Mouse (Mus musculus) left cerebral cortex, adult 2 months (tissue): ENCODE measurements around the gene Ago3. TPM values are rescaled to one million over a fixed set of nuclear protein-coding genes. Genes with fewer than 3 reads are reported as not detected.

ENCODE experiments used
- DNase-seq, 2 experiments: peaks; one replicate each; pipeline ENCODE4 v3.0.0; 2021 to 2022; ENCODE audit warnings: low spot score in 2 of 2, mixed read lengths in 1 of 2; ENCODE audit errors: extremely low spot score in 1 of 2
- H3K27ac ChIP-seq: fragments of 200-600 bp; 2 replicates; pipeline ENCODE4 v1.8.1; 2022
- H3K4me3 ChIP-seq: fragments of 200-600 bp; 2 replicates; pipeline ENCODE4 v1.8.1; 2022
- CTCF ChIP-seq: fragments of 200-600 bp; IDR thresholded peaks from 2 replicates; pipeline ENCODE4 v1.8.1; 2022; ENCODE audit warnings: antibody characterized with exemption, mild to moderate bottlenecking, moderate library complexity
- intact Hi-C: fragments of 180-260 bp; cut with DNase I; formaldehyde crosslinking; loops from one replicate; pipeline ENCODE4 v1.15.1; 2025
- total RNA-seq, 2 experiments: library from RNA; stranded (reverse); gene quantifications; 2 replicates each; pipeline ENCODE4 v1.2.3; 2021

The Ago3 gene
- total RNA-seq, 2 experiments from 2014 or later: 33.6 to 45.8 TPM

- no peak for DNase-seq
- no peak; the same call in 1 of the 2 replicates for TF ChIP-seq CTCF
- intact Hi-C loops: loop anchor here (5.0 kb wide), 1 partner anchor 219 kb away; no protein-coding TSS in a partner anchor
- H3K27ac ChIP-seq: no peak overlapping the region
- H3K4me3 ChIP-seq: no peak overlapping the region
These were observed 123.3 kb downstream of the Ago3 start for GRCm38 (mm10) chr4:126306058-126306457.

GRCm38 (mm10) chr4:126305428-126305827 lies 123.9 kb downstream of the Ago3 start:
- intact Hi-C loops: loop anchor here (5.0 kb wide), 1 partner anchor 218 kb away; no protein-coding TSS in a partner anchor
- DNase-seq: no peak
- H3K4me3 ChIP-seq: no peak overlapping the region
- no peak overlapping the region for H3K27ac ChIP-seq
- no peak for TF ChIP-seq CTCF

GRCm38 (mm10) chr4:126303877-126304276 lies 125.5 kb downstream of the Ago3 start:
- no peak overlapping the region for H3K4me3 ChIP-seq
- no peak for DNase-seq
- intact Hi-C loops: no loop called here
- H3K27ac ChIP-seq: no peak overlapping the region
- TF ChIP-seq CTCF: peak; percentile 44

GRCm38 (mm10) chr4:126301584-126302309 lies 127.6 kb downstream of the Ago3 start:
- DNase-seq: no peak
- TF ChIP-seq CTCF: no peak
- no peak overlapping the region for H3K4me3 ChIP-seq
- intact Hi-C loops: no loop called here
- H3K27ac ChIP-seq: no peak overlapping the region

GRCm38 (mm10) chr4:126300916-126301583 lies 128.3 kb downstream of the Ago3 start:
- H3K27ac ChIP-seq: no peak overlapping the region
- TF ChIP-seq CTCF: no peak
- intact Hi-C loops: no loop called here
- no peak overlapping the region for H3K4me3 ChIP-seq
- no peak for DNase-seq

- TF ChIP-seq CTCF: no peak
- Histone ChIP-seq H3K27ac (peak overlapping the region; percentile 16), H3K4me3 (peak overlapping the region; percentile 37)
- intact Hi-C loops: no loop called here
- peak in 1 of 2 experiments; percentile 57 for DNase-seq
These were observed 132.7 kb downstream of the Ago3 start for GRCm38 (mm10) chr4:126296617-126297101.

- H3K4me3 ChIP-seq: no peak overlapping the region
- H3K27ac ChIP-seq: no peak overlapping the region
- no peak for DNase-seq
- intact Hi-C loops: no loop called here
- no peak for TF ChIP-seq CTCF
These were observed 133.4 kb downstream of the Ago3 start for GRCm38 (mm10) chr4:126295937-126296336.

GRCm38 (mm10) chr4:126295152-126295551 lies 134.2 kb downstream of the Ago3 start:
- TF ChIP-seq CTCF: no peak
- no peak for DNase-seq
- intact Hi-C loops: no loop called here
- H3K4me3 ChIP-seq: no peak overlapping the region
- no peak overlapping the region for H3K27ac ChIP-seq

GRCm38 (mm10) chr4:126291196-126291595 lies 138.2 kb downstream of the Ago3 start:
- TF ChIP-seq CTCF: no peak
- intact Hi-C loops: no loop called here
- Histone ChIP-seq H3K27ac (no peak overlapping the region), H3K4me3 (no peak overlapping the region)
- DNase-seq: no peak

GRCm38 (mm10) chr4:126290314-126290713 lies 139.0 kb downstream of the Ago3 start:
- intact Hi-C loops: no loop called here
- no peak overlapping the region for H3K27ac ChIP-seq
- TF ChIP-seq CTCF: no peak
- no peak overlapping the region for H3K4me3 ChIP-seq
- DNase-seq: no peak

GRCm38 (mm10) chr4:126288085-126288666 lies 141.2 kb downstream of the Ago3 start:
- no peak overlapping the region for H3K4me3 ChIP-seq
- intact Hi-C loops: no loop called here
- no peak overlapping the region for H3K27ac ChIP-seq
- no peak for DNase-seq
- no peak for TF ChIP-seq CTCF
